Mouse (Mus musculus): ENCODE results near the gene Tgfbr3. TPM values are rescaled to one million over a fixed set of nuclear protein-coding genes. Genes with fewer than 3 reads are reported as not detected.
A peak's percentile ranks its signal among the peaks of the same experiment; 100 is the strongest.

The Tgfbr3 gene
- polyA plus RNA-seq, 1 experiment from 2014 or later: 38.7 TPM

DNA sequence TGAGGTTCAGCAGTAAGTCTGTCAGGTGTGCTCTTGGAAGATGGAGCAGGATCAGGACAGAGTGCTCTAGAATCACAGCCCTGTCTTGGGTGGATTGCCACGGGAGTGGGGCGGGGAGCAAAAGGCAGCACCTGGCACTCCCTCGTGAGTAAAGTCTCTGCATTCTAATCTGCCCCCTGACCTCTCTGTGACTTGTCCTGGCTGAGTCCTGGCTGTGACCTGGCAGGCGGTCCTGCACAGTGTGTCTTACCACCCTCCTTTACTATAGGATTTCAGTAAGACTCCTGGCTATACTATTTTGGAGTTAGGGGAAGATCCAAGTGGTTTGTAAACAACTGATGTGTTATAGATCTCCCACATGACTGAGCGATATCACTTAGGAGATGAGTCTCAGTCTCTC is 199.5 kb downstream of the Tgfbr3 start:
- H3K27me3 ChIP-seq: no peaks in the 10 kb centered on the region
- peaks cover 28% of the 10 kb centered on the region for H3K4me1 ChIP-seq
- ATAC-seq (ENCODE audit: insufficient number of reproducible peaks, low FRiP score, low TSS enrichment, low read depth): no peak

DNA sequence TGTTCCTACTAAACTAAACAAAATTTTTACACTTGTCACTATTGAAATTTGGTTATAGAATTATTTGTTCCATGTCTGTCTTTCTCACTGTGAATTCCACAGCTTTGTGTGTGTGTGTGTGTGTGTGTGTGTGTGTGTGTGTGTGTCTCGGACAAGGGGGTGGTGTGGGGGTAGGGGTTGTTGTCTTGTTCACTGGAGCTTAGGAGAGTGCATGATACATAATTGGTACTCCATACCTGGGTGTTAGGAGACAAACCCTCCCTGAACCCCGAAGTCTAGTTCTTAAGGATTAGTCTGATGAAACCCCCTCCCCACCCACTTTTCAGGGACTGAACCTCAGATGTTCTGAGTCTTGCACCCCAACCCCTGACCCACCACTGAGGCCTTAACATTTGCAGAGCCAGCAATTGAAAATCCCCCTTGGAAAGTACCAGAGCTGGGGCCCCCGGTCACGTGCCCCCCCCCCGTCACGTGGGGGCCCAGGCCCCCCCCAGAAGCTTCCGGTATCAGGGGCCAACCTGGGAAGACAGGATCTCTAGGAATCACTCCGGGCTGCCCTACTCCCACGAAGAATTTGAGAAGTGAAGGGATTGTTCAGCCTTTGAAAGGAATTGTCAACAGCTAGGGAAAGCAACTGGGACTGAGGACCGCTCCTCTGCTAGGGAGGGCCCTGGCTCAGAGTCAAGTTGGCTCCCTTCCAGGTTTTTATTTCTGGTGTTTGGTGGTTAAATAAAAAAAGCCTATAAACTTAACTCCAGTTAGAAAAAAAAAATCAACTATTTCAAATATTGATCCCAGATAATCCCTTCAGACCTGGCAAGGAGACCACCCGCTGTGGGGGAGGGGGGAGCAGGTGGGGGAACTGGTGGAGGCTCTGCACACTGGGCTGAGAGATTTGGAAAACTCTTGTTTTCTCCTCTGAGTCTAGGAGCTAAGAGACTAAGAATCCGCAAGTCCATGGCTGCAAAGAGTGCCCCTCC is 201.3 kb downstream of the Tgfbr3 start:
- H3K4me1 ChIP-seq: peaks cover 30% of the 10 kb centered on the region
- peak overlapping the region; percentile 78 for H3K27ac ChIP-seq (replicated peaks)
- H3K9me3 ChIP-seq (replicated peaks): no peaks in the 10 kb centered on the region
- 0 out of 2 replicates have a peak overlapping the region, but pooled peaks have one; percentile 4 for H3K4me3 ChIP-seq (replicated peaks)
- no peak overlapping the region for H3K9ac ChIP-seq
- H3K27me3 ChIP-seq: no peaks in the 10 kb centered on the region
- H3K4me2 ChIP-seq (replicated peaks): peak overlapping the region; percentile 32; the same call in 1 of the 2 replicates
- ATAC-seq (ENCODE audit: insufficient number of reproducible peaks, low FRiP score, low TSS enrichment, low read depth): peak; percentile 80
- 10% methylated on average over 12 of the region's 12 CpGs for WGBS
- H3K36me3 ChIP-seq: no peaks in the 10 kb centered on the region

More for the DNA sequence above, 199.5 kb downstream of the Tgfbr3 start:
- Histone ChIP-seq H3K9ac (no peak overlapping the region), H3K9me3 (replicated peaks) (no peaks in the 10 kb centered on the region), H3K36me3 (no peaks in the 10 kb centered on the region), H3K4me2 (replicated peaks) (no peak overlapping the region), H3K4me3 (replicated peaks) (no peak overlapping the region), H3K27ac (replicated peaks) (no peak overlapping the region)
- 52% methylated on average over 5 of the region's 5 CpGs for WGBS

DNA sequence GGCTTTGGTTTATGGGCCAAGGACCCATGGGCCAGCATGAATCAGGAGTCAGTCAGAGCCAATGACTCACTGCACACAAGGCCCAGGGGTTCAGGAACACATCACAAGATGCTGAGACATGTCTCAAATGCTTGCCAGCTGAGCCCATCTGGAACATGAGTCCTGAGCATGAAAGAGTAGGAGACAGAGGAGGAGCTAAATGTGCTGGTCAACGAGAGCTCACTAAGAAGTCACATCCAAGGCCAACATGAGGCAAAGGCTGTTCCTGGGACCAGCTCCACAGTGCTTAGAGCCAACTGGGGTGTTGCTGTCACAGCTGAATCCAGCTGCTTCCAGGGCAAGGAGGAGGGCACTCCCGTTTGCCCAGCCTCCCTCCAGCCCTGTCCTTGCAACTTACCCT is 202.1 kb downstream of the Tgfbr3 start:
- WGBS: 21% methylated on average over 2 of the region's 2 CpGs
- H3K36me3 ChIP-seq: no peaks in the 10 kb centered on the region
- no peak overlapping the region for H3K4me3 ChIP-seq (replicated peaks)
- no peaks in the 10 kb centered on the region for H3K27me3 ChIP-seq
- H3K4me1 ChIP-seq: peaks cover 37% of the 10 kb centered on the region
- no peaks in the 10 kb centered on the region for H3K9me3 ChIP-seq (replicated peaks)
- H3K27ac ChIP-seq (replicated peaks): peak overlapping the region; percentile 78
- no peak overlapping the region for H3K9ac ChIP-seq
- peak; percentile 55 for ATAC-seq (ENCODE audit: insufficient number of reproducible peaks, low FRiP score, low TSS enrichment, low read depth)
- no peak overlapping the region for H3K4me2 ChIP-seq (replicated peaks)

DNA sequence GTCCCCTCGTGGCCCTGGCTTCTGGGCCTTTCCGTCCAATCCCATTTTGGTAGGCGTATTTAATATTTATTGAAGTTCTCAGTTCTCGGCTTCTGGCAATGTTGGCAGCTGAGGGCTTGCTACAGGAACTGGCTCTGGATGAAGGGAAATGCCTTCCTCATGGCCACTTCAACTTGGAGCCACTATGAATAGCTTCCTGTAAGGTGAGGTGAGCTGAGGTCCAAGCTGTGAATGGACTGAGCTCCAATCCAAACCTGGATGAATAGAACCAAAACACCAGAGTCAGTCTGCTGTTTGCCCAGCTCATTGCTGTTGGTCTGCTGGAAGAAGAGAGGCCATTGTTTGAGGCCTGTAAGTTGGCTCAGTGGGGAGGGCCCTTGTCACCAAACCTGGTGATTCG is 203.3 kb downstream of the Tgfbr3 start:
- H3K4me3 ChIP-seq (replicated peaks): no peak overlapping the region
- H3K36me3 ChIP-seq: no peaks in the 10 kb centered on the region
- no peak for ATAC-seq (ENCODE audit: insufficient number of reproducible peaks, low FRiP score, low TSS enrichment, low read depth)
- 79% methylated on average over 5 of the region's 5 CpGs for WGBS
- H3K9ac ChIP-seq: no peak overlapping the region
- H3K4me1 ChIP-seq: peaks cover 43% of the 10 kb centered on the region
- no peaks in the 10 kb centered on the region for H3K9me3 ChIP-seq (replicated peaks)
- H3K27me3 ChIP-seq: no peaks in the 10 kb centered on the region
- H3K4me2 ChIP-seq (replicated peaks): no peak overlapping the region
- no peak overlapping the region for H3K27ac ChIP-seq (replicated peaks)

DNA sequence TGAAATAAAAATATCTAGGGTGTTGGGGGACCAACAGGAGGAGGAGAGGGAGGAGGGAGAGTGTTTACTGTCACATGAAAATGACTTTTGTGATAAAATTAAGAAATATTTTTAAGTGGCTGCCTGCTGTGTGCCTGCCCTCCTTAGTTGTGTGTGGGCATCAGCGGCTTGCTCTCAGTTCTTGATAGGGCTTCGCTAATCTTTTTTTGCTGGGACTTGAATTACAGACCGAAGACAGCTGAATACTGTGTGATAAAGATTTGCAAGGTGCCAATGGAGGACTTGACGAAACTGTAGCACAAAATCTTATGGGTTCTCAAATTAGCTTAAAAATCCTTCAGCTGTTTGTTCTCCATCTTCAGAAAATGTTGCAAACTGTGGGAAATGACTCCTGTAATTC is 205.0 kb downstream of the Tgfbr3 start:
- H3K27me3 ChIP-seq: no peaks in the 10 kb centered on the region

DNA sequence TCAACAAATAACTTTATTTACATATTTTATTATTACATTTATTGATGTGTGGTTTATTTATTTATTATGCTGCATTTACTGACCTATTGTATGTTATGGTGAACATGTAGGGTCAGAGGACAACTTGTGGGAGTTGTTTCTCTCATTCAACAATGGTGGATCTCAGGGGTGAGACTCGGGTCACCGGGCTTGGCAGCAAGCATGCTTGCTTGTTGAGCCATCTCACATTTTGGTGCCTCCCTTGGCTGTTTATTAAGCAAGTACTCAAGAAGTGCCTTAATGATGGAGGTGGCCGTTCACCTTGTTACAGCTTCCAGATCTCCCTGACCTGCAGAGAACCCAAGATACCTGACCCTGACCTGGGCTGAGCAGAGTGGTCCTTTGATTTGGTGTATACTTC is 207.4 kb downstream of the Tgfbr3 start:
- WGBS: 82% methylated on average over 3 of the region's 3 CpGs
- Histone ChIP-seq H3K36me3 (no peaks in the 10 kb centered on the region), H3K4me3 (replicated peaks) (no peak overlapping the region), H3K4me1 (peaks cover 43% of the 10 kb centered on the region), H3K9me3 (replicated peaks) (no peaks in the 10 kb centered on the region), H3K4me2 (replicated peaks) (no peak overlapping the region), H3K27me3 (no peaks in the 10 kb centered on the region), H3K9ac (no peak overlapping the region), H3K27ac (replicated peaks) (no peak overlapping the region)
- ATAC-seq (ENCODE audit: insufficient number of reproducible peaks, low FRiP score, low TSS enrichment, low read depth): no peak

More for the DNA sequence above, 205.0 kb downstream of the Tgfbr3 start:
- H3K4me2 ChIP-seq (replicated peaks): no peak overlapping the region
- 76% methylated on average over 4 of the region's 4 CpGs for WGBS
- peaks cover 53% of the 10 kb centered on the region for H3K4me1 ChIP-seq
- H3K9ac ChIP-seq: no peak overlapping the region
- no peaks in the 10 kb centered on the region for H3K9me3 ChIP-seq (replicated peaks)
- H3K27ac ChIP-seq (replicated peaks): no peak overlapping the region
- no peak overlapping the region for H3K4me3 ChIP-seq (replicated peaks)
- no peak for ATAC-seq (ENCODE audit: insufficient number of reproducible peaks, low FRiP score, low TSS enrichment, low read depth)
- H3K36me3 ChIP-seq: no peaks in the 10 kb centered on the region

DNA sequence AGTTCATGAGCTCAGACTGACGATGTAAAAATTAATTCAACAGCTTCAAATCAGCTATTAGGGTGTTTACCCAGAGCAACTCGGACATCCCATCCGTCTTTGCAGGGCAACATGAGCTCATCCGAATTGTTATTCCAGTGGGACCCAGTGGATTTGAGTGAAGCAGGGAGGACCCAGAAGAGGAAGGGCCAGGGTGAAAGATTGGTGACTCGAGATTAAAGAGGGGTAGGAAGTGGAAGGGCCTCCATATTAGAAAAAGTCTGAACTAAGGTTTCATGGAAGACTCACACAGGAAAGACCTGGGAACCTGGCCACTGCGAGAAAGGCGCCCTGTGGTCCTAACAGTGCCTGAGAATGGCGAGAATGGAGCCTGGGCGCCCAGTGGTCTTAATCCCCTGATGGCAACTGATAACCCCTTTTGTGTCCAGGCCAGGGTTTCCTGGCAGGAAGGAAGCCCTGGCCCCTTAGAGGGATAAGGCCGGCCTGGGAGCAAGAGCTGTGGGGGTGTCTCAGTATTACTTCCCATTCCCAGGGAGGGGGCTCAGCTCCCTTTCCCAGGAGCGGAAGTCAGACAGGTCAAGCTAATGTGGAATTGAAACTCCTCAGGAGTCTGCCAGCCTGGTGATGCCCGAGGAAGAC is 208.3 kb downstream of the Tgfbr3 start:
- H3K4me2 ChIP-seq (replicated peaks): no peak overlapping the region
- H3K9me3 ChIP-seq (replicated peaks): no peaks in the 10 kb centered on the region
- no peak overlapping the region for H3K9ac ChIP-seq
- peaks cover 36% of the 10 kb centered on the region for H3K4me1 ChIP-seq
- WGBS: 68% methylated on average over 12 of the region's 12 CpGs
- H3K4me3 ChIP-seq (replicated peaks): no peak overlapping the region
- H3K27ac ChIP-seq (replicated peaks): no peak overlapping the region
- H3K36me3 ChIP-seq: no peaks in the 10 kb centered on the region
- no peak for ATAC-seq (ENCODE audit: insufficient number of reproducible peaks, low FRiP score, low TSS enrichment, low read depth)
- no peaks in the 10 kb centered on the region for H3K27me3 ChIP-seq

DNA sequence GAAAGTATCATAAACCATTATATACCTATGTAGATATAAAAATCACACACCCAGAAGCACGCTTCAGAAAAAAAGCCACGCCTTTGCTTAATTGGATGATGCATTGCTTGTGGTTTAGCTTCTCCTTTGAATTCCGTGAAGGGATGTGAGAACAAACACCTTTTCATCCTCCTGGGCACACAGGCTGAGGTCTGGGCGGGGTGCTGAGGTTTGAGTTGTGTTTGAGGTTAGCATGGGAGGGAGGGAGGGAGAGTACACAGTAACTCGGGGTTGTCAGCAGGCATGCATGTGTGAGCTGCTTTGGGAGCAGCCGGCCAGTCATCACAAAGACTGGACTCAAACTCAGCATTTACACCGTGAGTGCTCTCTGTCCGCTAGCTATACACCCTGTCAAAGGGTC is 209.5 kb downstream of the Tgfbr3 start:
- no peak for ATAC-seq (ENCODE audit: insufficient number of reproducible peaks, low FRiP score, low TSS enrichment, low read depth)
- H3K4me1 ChIP-seq: peaks cover 41% of the 10 kb centered on the region
- no peak overlapping the region for H3K4me3 ChIP-seq (replicated peaks)
- WGBS: 35% methylated on average over 8 of the region's 8 CpGs
- H3K27ac ChIP-seq (replicated peaks): no peak overlapping the region
- no peak overlapping the region for H3K4me2 ChIP-seq (replicated peaks)
- H3K9me3 ChIP-seq (replicated peaks): no peaks in the 10 kb centered on the region
- no peak overlapping the region for H3K9ac ChIP-seq
- no peaks in the 10 kb centered on the region for H3K36me3 ChIP-seq
- no peaks in the 10 kb centered on the region for H3K27me3 ChIP-seq

DNA sequence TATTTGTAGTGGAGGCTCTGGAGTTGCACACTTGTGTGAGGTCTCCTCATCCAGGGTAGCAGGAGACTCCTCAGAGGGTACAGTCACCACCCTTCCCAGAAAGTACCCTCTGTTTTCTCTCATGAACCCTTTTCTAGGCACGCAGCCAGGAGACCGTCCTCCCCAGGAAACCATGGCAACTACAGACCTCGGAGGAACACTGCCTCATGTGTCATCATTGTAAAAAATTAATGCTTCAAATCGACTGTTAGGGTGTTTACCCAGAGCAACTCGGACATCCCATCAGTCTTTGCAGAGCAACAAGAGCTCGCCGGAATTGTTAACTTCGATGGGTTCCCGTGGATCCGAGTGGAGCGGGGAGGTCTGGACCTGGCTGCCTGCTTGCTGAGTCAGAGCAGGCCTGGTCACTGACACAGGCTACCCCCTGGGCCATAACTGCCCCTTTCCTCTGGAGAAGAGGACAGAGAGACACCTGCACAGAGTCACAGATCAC is 210.2 kb downstream of the Tgfbr3 start:
- Histone ChIP-seq H3K4me2 (replicated peaks) (no peak overlapping the region), H3K27ac (replicated peaks) (no peak overlapping the region; the same call in 1 of the 2 replicates), H3K9me3 (replicated peaks) (no peaks in the 10 kb centered on the region), H3K4me3 (replicated peaks) (no peak overlapping the region), H3K4me1 (peaks cover 42% of the 10 kb centered on the region), H3K36me3 (no peaks in the 10 kb centered on the region), H3K9ac (no peak overlapping the region), H3K27me3 (no peaks in the 10 kb centered on the region)
- 46% methylated on average over 11 of the region's 11 CpGs for whole genome bisulfite sequencing
- ATAC-seq (ENCODE audit: insufficient number of reproducible peaks, low FRiP score, low TSS enrichment, low read depth): no peak; the same call in 1 of the 2 replicates

DNA sequence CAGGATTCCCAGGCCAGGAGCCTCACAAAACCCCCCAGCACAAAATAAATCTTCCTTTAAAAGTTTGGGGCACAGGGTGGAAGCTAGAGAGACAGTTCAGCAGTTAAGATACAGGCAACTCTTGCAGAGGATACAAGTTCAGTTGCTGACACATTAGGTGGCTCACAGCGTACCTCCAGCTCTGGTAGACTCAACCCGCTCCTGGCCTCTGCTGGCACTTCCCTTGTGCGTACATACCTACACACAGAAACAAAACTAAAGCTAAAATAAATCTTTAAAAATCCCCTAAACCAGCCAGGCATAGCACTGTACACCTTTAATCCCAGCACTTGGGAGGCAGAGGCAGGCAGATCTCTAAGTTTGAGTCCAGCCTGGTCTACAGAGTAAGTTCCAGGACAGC is 211.1 kb downstream of the Tgfbr3 start:
- ATAC-seq (ENCODE audit: insufficient number of reproducible peaks, low FRiP score, low TSS enrichment, low read depth): no peak
- no peaks in the 10 kb centered on the region for H3K36me3 ChIP-seq
- H3K27me3 ChIP-seq: no peaks in the 10 kb centered on the region
- no peak overlapping the region for H3K9ac ChIP-seq
- H3K4me1 ChIP-seq: peaks cover 42% of the 10 kb centered on the region
- no peaks in the 10 kb centered on the region for H3K9me3 ChIP-seq (replicated peaks)
- H3K4me2 ChIP-seq (replicated peaks): no peak overlapping the region
- WGBS: 95% methylated on average over 3 of the region's 3 CpGs
- no peak overlapping the region for H3K27ac ChIP-seq (replicated peaks)
- H3K4me3 ChIP-seq (replicated peaks): no peak overlapping the region

DNA sequence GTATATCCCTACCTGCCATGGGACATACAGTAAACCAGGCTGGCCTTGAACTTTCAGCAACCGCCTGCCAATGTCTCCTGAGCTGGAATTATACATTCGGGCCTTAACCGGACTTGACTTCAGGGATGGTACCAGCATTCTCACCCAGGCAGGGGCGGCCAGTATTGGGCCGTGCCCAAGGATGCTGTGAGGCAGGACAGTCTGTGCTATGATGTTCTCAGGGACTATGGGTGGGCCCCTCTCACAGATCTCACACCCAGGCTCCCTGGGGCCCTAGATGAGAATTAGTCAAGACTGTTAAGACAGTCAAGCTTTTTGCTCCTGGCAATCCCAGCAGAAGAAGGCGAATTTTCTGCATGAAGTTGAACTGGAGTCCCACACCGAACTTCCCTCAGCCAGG is 211.5 kb downstream of the Tgfbr3 start:
- no peak for ATAC-seq (ENCODE audit: insufficient number of reproducible peaks, low FRiP score, low TSS enrichment, low read depth)
- whole genome bisulfite sequencing: 91% methylated on average over 7 of the region's 7 CpGs

More for the DNA sequence above, 211.5 kb downstream of the Tgfbr3 start:
- Histone ChIP-seq H3K9ac (no peak overlapping the region), H3K4me2 (replicated peaks) (no peak overlapping the region), H3K27ac (replicated peaks) (no peak overlapping the region), H3K27me3 (no peaks in the 10 kb centered on the region), H3K36me3 (no peaks in the 10 kb centered on the region), H3K4me3 (replicated peaks) (no peak overlapping the region), H3K9me3 (replicated peaks) (no peaks in the 10 kb centered on the region), H3K4me1 (peaks cover 39% of the 10 kb centered on the region)
